Comparison of ENCODE assay signal across 8 mouse cellular contexts in genomic region chr4:144999572-144999880, GRCm38 (mm10).
DNase-seq lines count a peak whose midpoint lies in the region; ATAC-seq lines count a peak whose summit lies in the region.

No protein-coding gene starts in this region.

- no peaks in the 10 kb centered on the region for H3K9me3 ChIP-seq in heart, embryonic 11.5 days (replicated peaks; ENCODE audit: control insufficient read depth, low read length)
- H3K9me3 ChIP-seq in embryonic facial prominence, embryonic 11.5 days (replicated peaks; ENCODE audit: control insufficient read depth, low read length), result no peaks in the 10 kb centered on the region
- H3K9me3 ChIP-seq in intestine, embryonic 14.5 days (ENCODE audit: control insufficient read depth, low read length), result no peaks in the 10 kb centered on the region
- H3K9me3 ChIP-seq in megakaryocyte, embryonic 14.5 days, result no peaks in the 10 kb centered on the region

- ATAC-seq in heart, embryonic 11.5 days (replicated peaks; ENCODE audit: insufficient number of reproducible peaks, low FRiP score, low TSS enrichment), result 0 out of 2 replicates have a peak, but pooled peaks have one; percentile 31
- peak; percentile 76 for ATAC-seq in embryonic facial prominence, embryonic 11.5 days (replicated peaks; ENCODE audit: insufficient number of reproducible peaks, low FRiP score, low TSS enrichment, low read depth)
- no peak for ATAC-seq in intestine, embryonic 14.5 days (replicated peaks; ENCODE audit: low FRiP score, low TSS enrichment, low read depth)

- H3K27me3 ChIP-seq in heart, embryonic 11.5 days (ENCODE audit: control insufficient read depth, insufficient read depth, low read length), result no peaks in the 10 kb centered on the region
- no peaks in the 10 kb centered on the region for H3K27me3 ChIP-seq in embryonic facial prominence, embryonic 11.5 days (ENCODE audit: control insufficient read depth, insufficient read depth, low read length)
- no peaks in the 10 kb centered on the region for H3K27me3 ChIP-seq in intestine, embryonic 14.5 days (replicated peaks; ENCODE audit: control insufficient read depth, insufficient read depth, low read length)
- no peaks in the 10 kb centered on the region for H3K27me3 ChIP-seq in megakaryocyte, embryonic 14.5 days (replicated peaks)

- no peak overlapping the region for H3K4me3 ChIP-seq in heart, embryonic 11.5 days (ENCODE audit: low read depth, low read length)
- no peak overlapping the region for H3K4me3 ChIP-seq in embryonic facial prominence, embryonic 11.5 days (ENCODE audit: low read depth, low read length)
- H3K4me3 ChIP-seq in intestine, embryonic 14.5 days (ENCODE audit: low read depth, low read length), result no peak overlapping the region
- peak overlapping the region; percentile 48 for H3K4me3 ChIP-seq in megakaryocyte, embryonic 14.5 days (replicated peaks)

- peaks cover 25% of the 10 kb centered on the region for H3K4me1 ChIP-seq in heart, embryonic 11.5 days (ENCODE audit: control insufficient read depth, insufficient read depth, low read length)
- H3K4me1 ChIP-seq in embryonic facial prominence, embryonic 11.5 days (ENCODE audit: control insufficient read depth, insufficient read depth, low read length), result peaks cover 2% of the 10 kb centered on the region; the same call in 1 of the 2 replicates
- peaks cover 49% of the 10 kb centered on the region for H3K4me1 ChIP-seq in intestine, embryonic 14.5 days (replicated peaks; ENCODE audit: control insufficient read depth, insufficient read depth, low read length)
- peaks cover 96% of the 10 kb centered on the region for H3K4me1 ChIP-seq in megakaryocyte, embryonic 14.5 days

- no peak for DNase-seq in heart, postnatal 4 days
- DNase-seq in embryonic facial prominence, embryonic 11.5 days (ENCODE audit: low spot score), result peak; percentile 70
- DNase-seq in intestine, embryonic 14.5 days (ENCODE audit: low spot score), result no peak
- no peak for DNase-seq in cerebellum, postnatal 25 days
- no peak for DNase-seq in cerebellum, adult 11 months
- DNase-seq in gastrocnemius, adult 8-10 months (ENCODE audit: low spot score in 2 of 2), result no peak

- peak overlapping the region; percentile 63 for H3K27ac ChIP-seq in heart, embryonic 11.5 days (ENCODE audit: low read depth, low read length)
- H3K27ac ChIP-seq in embryonic facial prominence, embryonic 11.5 days (replicated peaks; ENCODE audit: low read depth, low read length), result peak overlapping the region; percentile 69
- H3K27ac ChIP-seq in intestine, embryonic 14.5 days (ENCODE audit: low read depth), result peak overlapping the region; percentile 95

- H3K4me2 ChIP-seq in heart, embryonic 11.5 days, result no peak overlapping the region
- no peak overlapping the region for H3K4me2 ChIP-seq in embryonic facial prominence, embryonic 11.5 days (ENCODE audit: low read depth, low read length)
- H3K4me2 ChIP-seq in intestine, embryonic 14.5 days (ENCODE audit: low read length), result peak overlapping the region; percentile 25

- no peak overlapping the region for H3K9ac ChIP-seq in heart, embryonic 11.5 days (ENCODE audit: low read depth, low read length)
- H3K9ac ChIP-seq in embryonic facial prominence, embryonic 11.5 days (replicated peaks; ENCODE audit: low read length), result no peak overlapping the region
- H3K9ac ChIP-seq in intestine, embryonic 14.5 days (ENCODE audit: low read length), result peak overlapping the region; percentile 18; the same call in 1 of the 2 replicates

- H3K36me3 ChIP-seq in heart, embryonic 11.5 days (ENCODE audit: control insufficient read depth, insufficient read depth, low read length), result 0 out of 2 replicates have a peak, but pooled peaks cover 2% of the 10 kb centered on the region
- H3K36me3 ChIP-seq in embryonic facial prominence, embryonic 11.5 days (replicated peaks; ENCODE audit: control insufficient read depth, insufficient read depth, low read depth, low read length), result no peaks in the 10 kb centered on the region
- H3K36me3 ChIP-seq in intestine, embryonic 14.5 days (ENCODE audit: control insufficient read depth, insufficient read depth, low read length), result no peaks in the 10 kb centered on the region; the same call in 1 of the 2 replicates
- H3K36me3 ChIP-seq in megakaryocyte, embryonic 14.5 days (replicated peaks; ENCODE audit: low read length), result peaks cover 63% of the 10 kb centered on the region

- WGBS in heart, embryonic 11.5 days (ENCODE audit: insufficient replicate concordance), result 47% methylated on average over 6 of the region's 6 CpGs
- WGBS in embryonic facial prominence, embryonic 11.5 days, result 18% methylated on average over 6 of the region's 6 CpGs
- WGBS in intestine, embryonic 14.5 days, result 13% methylated on average over 6 of the region's 6 CpGs
